Mouse (Mus musculus) testis, adult 2 months (tissue): ENCODE data around the gene Lemd2.

Source experiments
- CTCF ChIP-seq: fragments of 200-500 bp; IDR thresholded peaks from 2 replicates; pipeline ENCODE4 v1.5.1; 2012; ENCODE audit warnings: low read depth, mild to moderate bottlenecking, inconsistent platforms, low read length, moderate library complexity; ENCODE audit not compliant: control insufficient read depth, insufficient read depth, insufficient replicate concordance
- POLR2A ChIP-seq: fragments of 200-500 bp; IDR thresholded peaks from 2 replicates; pipeline ENCODE4 v1.6.1; 2012; ENCODE audit warnings: low read depth, mild to moderate bottlenecking, inconsistent platforms, low read length, moderate library complexity; ENCODE audit not compliant: control insufficient read depth

GRCm38 (mm10) chr17:27244912-27245311 lies 40.6 kb upstream of the Lemd2 start:
- TF ChIP-seq CTCF (no peak), POLR2A (no peak)
